Mouse (Mus musculus) naive thymus-derived CD4-positive, alpha-beta T cell, adult 5 months (primary cell): ENCODE results near the gene Fxn. TPM values are rescaled to one million over a fixed set of nuclear protein-coding genes. Genes with fewer than 3 reads are reported as not detected.

Experiments
- polyA plus RNA-seq: library from polyadenylated mRNA; unstranded; fragments of 100-300 nt; shearing (Covaris generic); gene quantifications from one replicate; pipeline ENCODE4 v1.2.1, GENCODE M21; 2017

The Fxn gene
- polyA plus RNA-seq: 25.1 TPM

GRCm38 (mm10) chr19:24280601-24281228 is at the start of gene Fxn:
Gene Fxn (minus strand): TSS chr19:24280605.

GRCm38 (mm10) chr19:24224500-24225304 is 55.7 kb downstream of the Fxn start, which contains the start of gene Tjp2:
Gene Tjp2 (minus strand): TSS chr19:24225030.

Other genes with a start within 250 kb of the Fxn start
- gene Fam189a2, start 249.6 kb downstream of the Fxn start, polyA plus RNA-seq: not detected
- 0.58 TPM for gene Tjp2, start 55.6 kb downstream of the Fxn start, polyA plus RNA-seq
- gene Fam122a, start 196.8 kb upstream of the Fxn start, polyA plus RNA-seq: 61.5 TPM